Mouse (Mus musculus): ENCODE results near the gene Fbxw24.
"Not testable (repeated sequence)": the region's sequence is repeated elsewhere in the genome, so short reads cannot be mapped to it uniquely, and the experiment has no call there.

Fbxw24 gene

GRCm38 (mm10) chr9:109625957-109626356 lies at the start of gene Fbxw24:
Gene Fbxw24, minus strand, starts transcription at chr9:109626057.
- DNase-seq (ENCODE audit: low spot score), result not testable (repeated sequence)

GRCm38 (mm10) chr9:109664552-109664951 lies 38.7 kb upstream of the Fbxw24 start, which contains the start of gene Fbxw25:
Gene Fbxw25, minus strand, starts transcription at chr9:109664652.
- DNase-seq (ENCODE audit: low spot score), result not testable (repeated sequence)

- peak; percentile 30 for DNase-seq (ENCODE audit: low spot score)
Measured at GRCm38 (mm10) chr9:109606837-109607236, 19.0 kb downstream of the Fbxw24 start.

GRCm38 (mm10) chr9:109602128-109602527 lies 23.7 kb downstream of the Fbxw24 start:
- not testable (repeated sequence) for DNase-seq (ENCODE audit: low spot score)

GRCm38 (mm10) chr9:109597226-109597625 lies 28.6 kb downstream of the Fbxw24 start:
- no peak for DNase-seq (ENCODE audit: low spot score)

- no peak for DNase-seq (ENCODE audit: low spot score)
Measured at GRCm38 (mm10) chr9:109594866-109595265, 31.0 kb downstream of the Fbxw24 start.

GRCm38 (mm10) chr9:109568162-109568561 lies 57.7 kb downstream of the Fbxw24 start, which contains the start of gene Fbxw15:
Gene Fbxw15, minus strand, starts transcription at chr9:109568262.
- DNase-seq (ENCODE audit: low spot score), result not testable (repeated sequence)

- DNase-seq (ENCODE audit: low spot score), result no peak
Measured at GRCm38 (mm10) chr9:109565546-109565945, 60.3 kb downstream of the Fbxw24 start.

GRCm38 (mm10) chr9:109562106-109562505 lies 63.8 kb downstream of the Fbxw24 start:
- DNase-seq (ENCODE audit: low spot score), result not testable (repeated sequence)

- DNase-seq (ENCODE audit: low spot score), result peak; percentile 20
Measured at GRCm38 (mm10) chr9:109552483-109552882, 73.4 kb downstream of the Fbxw24 start.
